Mouse (Mus musculus) kidney, postnatal 0 days (tissue): ENCODE data around the gene Ppme1. TPM values are rescaled to one million over a fixed set of nuclear protein-coding genes. Genes with fewer than 3 reads are reported as not detected.

Source experiments
- ATAC-seq: fragments of 200-750 bp; cut with Nextera tagmentation; replicated peaks from 2 replicates; pipeline ENCODE4 v1.8.0; 2017; ENCODE audit warnings: low read depth, moderate number of reproducible peaks, moderate TSS enrichment, moderate library complexity; ENCODE audit not compliant: low FRiP score
- DNase-seq: peaks from one replicate; pipeline ENCODE4 v3.0.0-alpha.2; 2016; ENCODE audit warnings: low spot score
- H3K27ac ChIP-seq: fragments of 300-500 bp; sonication (generic); 2 replicates; pipeline ENCODE4 v1.5.1; 2014; ENCODE audit warnings: mild to moderate bottlenecking
- H3K27me3 ChIP-seq: fragments of 300-500 bp; sonication (generic); 2 replicates; pipeline ENCODE4 v1.6.1; 2014; ENCODE audit warnings: low read length, mixed read lengths; ENCODE audit not compliant: insufficient read depth
- H3K36me3 ChIP-seq: fragments of 300-500 bp; sonication (generic); 2 replicates; pipeline ENCODE4 v1.6.1; 2014; ENCODE audit warnings: low read length, mixed read lengths; ENCODE audit not compliant: insufficient read depth
- H3K4me1 ChIP-seq: fragments of 300-500 bp; sonication (generic); replicated peaks from 2 replicates; pipeline ENCODE4 v1.6.1; 2014; ENCODE audit warnings: antibody characterized with exemption, low read length, mixed read lengths; ENCODE audit not compliant: insufficient read depth
- H3K4me2 ChIP-seq: fragments of 300-500 bp; sonication (generic); 2 replicates; pipeline ENCODE4 v1.6.1; 2014; ENCODE audit warnings: mild to moderate bottlenecking, low read length, moderate library complexity, mixed read lengths
- H3K4me3 ChIP-seq: fragments of 300-500 bp; sonication (generic); replicated peaks from 2 replicates; pipeline ENCODE4 v1.5.1; 2014; ENCODE audit warnings: low read depth, low read length
- H3K9ac ChIP-seq: fragments of 300-500 bp; sonication (generic); 2 replicates; pipeline ENCODE4 v1.6.1; 2014; ENCODE audit warnings: low read depth, low read length
- H3K9me3 ChIP-seq: fragments of 300-500 bp; sonication (generic); replicated peaks from 2 replicates; pipeline ENCODE4 v1.6.1; 2016; ENCODE audit warnings: low read length, inconsistent platforms, mixed read lengths
- CTCF ChIP-seq: IDR thresholded peaks from 2 replicates; pipeline ENCODE4 v1.5.1; 2016; ENCODE audit warnings: antibody characterized with exemption, low read depth, mild to moderate bottlenecking, moderate library complexity
- WGBS: fragments of 180-500 bp; shearing (Covaris S2); extraction: QIAGEN DNeasy Blood & Tissue Kit; methylation state at CpG from one replicate; pipeline ENCODE4 v1.1.7; 2014; 5-methylcytosine and 5-hydroxymethylcytosine counted together
- polyA plus RNA-seq: library from polyadenylated mRNA; unstranded; fragments of >200 nt; fragmentation: Nextera tagmentation; extraction: Ambion mirVana; gene quantifications from 2 replicates; pipeline ENCODE4 v1.2.1, GENCODE M21; 2015

Gene Ppme1
- polyA plus RNA-seq, 1 experiment from 2014 or later, result 45.9 TPM

- Histone ChIP-seq H3K9ac (no peak overlapping the region), H3K9me3 (no peaks in the 10 kb centered on the region), H3K4me2 (peak overlapping the region; percentile 40), H3K4me1 (0 out of 2 replicates have a peak, but pooled peaks cover 14% of the 10 kb centered on the region), H3K36me3 (no peaks in the 10 kb centered on the region), H3K27ac (0 out of 2 replicates have a peak overlapping the region, but pooled peaks have one; percentile 47), H3K27me3 (no peaks in the 10 kb centered on the region), H3K4me3 (no peak overlapping the region)
- no peak for TF ChIP-seq CTCF
- DNase-seq, result peak; percentile 94
- ATAC-seq, result 0 out of 2 replicates have a peak, but pooled peaks have one; percentile 52
- 7% methylated on average over 7 of the region's 7 CpGs for WGBS
These were observed 84.1 kb downstream of the Ppme1 start for GRCm38 (mm10) chr7:100287748-100288578.

GRCm38 (mm10) chr7:100285383-100285782, 86.7 kb downstream of the Ppme1 start, which contains the start of gene P4ha3:
P4ha3 (plus strand) TSS chr7:100285520.
- WGBS, result 0% methylated on average over 52 of the region's 53 CpGs

GRCm38 (mm10) chr7:100283298-100283697, 88.8 kb downstream of the Ppme1 start:
- Histone ChIP-seq H3K9me3 (no peaks in the 10 kb centered on the region), H3K4me1 (0 out of 2 replicates have a peak, but pooled peaks cover 7% of the 10 kb centered on the region), H3K9ac (no peak overlapping the region), H3K4me3 (no peak overlapping the region), H3K4me2 (no peak overlapping the region), H3K36me3 (no peaks in the 10 kb centered on the region), H3K27ac (no peak overlapping the region), H3K27me3 (no peaks in the 10 kb centered on the region)
- TF ChIP-seq CTCF, result no peak
- ATAC-seq (no peak), DNase-seq (no peak)
- WGBS, result 18% methylated on average over 3 of the region's 3 CpGs

More at GRCm38 (mm10) chr7:100285383-100285782, 86.7 kb downstream of the Ppme1 start, which contains the start of gene P4ha3:
- peak; percentile 38 for TF ChIP-seq CTCF
- H3K9ac ChIP-seq, result peak within 1 kb of the TSS; percentile 56; the same call in 1 of the 2 replicates
- H3K27me3 ChIP-seq, result no peaks in the 10 kb centered on the region
- peak within 1 kb of the TSS; percentile 94 for H3K4me2 ChIP-seq
- no peaks in the 10 kb centered on the region for H3K9me3 ChIP-seq
- H3K36me3 ChIP-seq, result no peaks in the 10 kb centered on the region
- peak; percentile 29 for DNase-seq
- no peak within 1 kb of the TSS for H3K27ac ChIP-seq
- peak within 1 kb of the TSS; percentile 53 for H3K4me3 ChIP-seq
- H3K4me1 ChIP-seq, result 0 out of 2 replicates have a peak, but pooled peaks cover 14% of the 10 kb centered on the region
- peak; percentile 33; the same call in 1 of the 2 replicates for ATAC-seq

GRCm38 (mm10) chr7:100281596-100281995, 90.5 kb downstream of the Ppme1 start:
- H3K4me2 ChIP-seq, result no peak overlapping the region
- no peaks in the 10 kb centered on the region for H3K9me3 ChIP-seq
- H3K27me3 ChIP-seq, result no peaks in the 10 kb centered on the region
- no peak for ATAC-seq
- H3K4me1 ChIP-seq, result 0 out of 2 replicates have a peak, but pooled peaks cover 7% of the 10 kb centered on the region
- WGBS, result 40% methylated on average over 3 of the region's 3 CpGs
- H3K9ac ChIP-seq, result no peak overlapping the region
- H3K36me3 ChIP-seq, result no peaks in the 10 kb centered on the region
- no peak for DNase-seq
- TF ChIP-seq CTCF, result no peak
- H3K27ac ChIP-seq, result no peak overlapping the region
- H3K4me3 ChIP-seq, result no peak overlapping the region

- DNase-seq (peak; percentile 85), ATAC-seq (no peak)
- TF ChIP-seq CTCF, result peak; percentile 93
- Histone ChIP-seq H3K27me3 (no peaks in the 10 kb centered on the region), H3K27ac (no peak overlapping the region), H3K4me2 (no peak overlapping the region), H3K9ac (no peak overlapping the region), H3K4me1 (no peaks in the 10 kb centered on the region), H3K36me3 (no peaks in the 10 kb centered on the region), H3K4me3 (no peak overlapping the region), H3K9me3 (no peaks in the 10 kb centered on the region)
- WGBS, result 0% methylated on average over 1 of the region's 1 CpGs
These were observed 92.3 kb downstream of the Ppme1 start for GRCm38 (mm10) chr7:100279803-100280202.

Other genes starting within 250 kb of the Ppme1 start
- 19.7 and 20.1 TPM in 2 replicates for gene Lipt2, start 213.0 kb downstream of the Ppme1 start, polyA plus RNA-seq
- gene Kcne3, start 195.8 kb downstream of the Ppme1 start, polyA plus RNA-seq, result 2.3 and 2.6 TPM in 2 replicates
- gene Pgm2l1, start 144.9 kb downstream of the Ppme1 start, polyA plus RNA-seq, result 2.4 and 2.5 TPM in 2 replicates
- gene P4ha3, start 86.8 kb downstream of the Ppme1 start, polyA plus RNA-seq, result 2.2 and 2.7 TPM in 2 replicates
- 13.1 TPM in 2 replicates for gene C2cd3, start 74 bp downstream of the Ppme1 start, polyA plus RNA-seq
- 0.05 and 0.13 TPM in 2 replicates for gene Ucp3, start 100.7 kb upstream of the Ppme1 start, polyA plus RNA-seq
- gene Ucp2, start 121.0 kb upstream of the Ppme1 start, polyA plus RNA-seq, result 274 and 319 TPM in 2 replicates
- 0.15 and 0.18 TPM in 2 replicates for gene Dnajb13, start 142.7 kb upstream of the Ppme1 start, polyA plus RNA-seq
- 21.7 and 21.9 TPM in 2 replicates for gene Coa4, start 164.8 kb upstream of the Ppme1 start, polyA plus RNA-seq
- gene Rab6a, start 235.1 kb upstream of the Ppme1 start, polyA plus RNA-seq, result 90.7 and 94.6 TPM in 2 replicates
- 105 and 107 TPM in 2 replicates for gene Mrpl48, start 236.0 kb upstream of the Ppme1 start, polyA plus RNA-seq